Mouse (Mus musculus): ENCODE results near the gene Sh3bp5. TPM values are rescaled to one million over a fixed set of nuclear protein-coding genes. Genes with fewer than 3 reads are reported as not detected.
A peak's percentile ranks its signal among the peaks of the same experiment; 100 is the strongest.

Gene Sh3bp5
- polyA plus RNA-seq, 1 experiment from 2014 or later, result 38.4 TPM

- TF ChIP-seq EP300 (IDR thresholded peaks at IDR 0.05) (no peak), CTCF (IDR thresholded peaks at IDR 0.05) (no peak)
- H3K27me3 ChIP-seq (replicated peaks; ENCODE audit: insufficient read depth, low read length), result peaks cover 43% of the 10 kb centered on the region
- H3K9me3 ChIP-seq (ENCODE audit: low read length), result no peaks in the 10 kb centered on the region
- ATAC-seq, result no peak
- H3K4me2 ChIP-seq (replicated peaks; ENCODE audit: low read depth, low read length), result no peak overlapping the region
- no peak for DNase-seq (ENCODE audit: low spot score)
- H3K9ac ChIP-seq (replicated peaks; ENCODE audit: low read depth), result no peak overlapping the region
- H3K4me1 ChIP-seq (ENCODE audit: insufficient read depth, low read depth, low read length), result peaks cover 22% of the 10 kb centered on the region
- H3K36me3 ChIP-seq (ENCODE audit: insufficient read depth, low read length), result no peaks in the 10 kb centered on the region
- no peak overlapping the region for H3K4me3 ChIP-seq (ENCODE audit: low read depth, low read length)
- no peak overlapping the region for H3K27ac ChIP-seq (ENCODE audit: low read length)
- WGBS, result 72% methylated on average over 3 of the region's 3 CpGs
These were observed 19.5 kb downstream of the Sh3bp5 start for GRCm38 (mm10) chr14:31416411-31416810.

DNA sequence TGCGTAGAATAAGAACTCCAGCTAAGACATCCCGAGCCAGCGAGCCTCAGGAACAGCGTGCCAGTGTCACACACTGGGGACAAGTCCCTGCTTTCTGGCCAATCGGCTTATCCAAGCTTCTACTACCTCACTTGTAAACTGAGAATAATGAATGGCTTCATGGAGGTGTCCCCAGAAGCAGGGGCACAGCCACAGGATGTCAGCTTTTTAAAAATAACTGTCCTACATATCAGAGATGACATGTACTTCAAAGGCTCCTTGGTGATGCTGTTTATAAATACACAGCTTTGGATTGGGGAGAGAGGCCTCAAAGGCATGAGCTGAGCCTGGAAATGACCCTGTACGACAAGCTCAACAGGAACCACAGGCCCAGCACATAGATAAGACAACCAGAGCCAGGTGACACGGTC is 20.9 kb downstream of the Sh3bp5 start:
- ATAC-seq (no peak), DNase-seq (ENCODE audit: low spot score) (peak; percentile 46)
- H3K4me3 ChIP-seq (ENCODE audit: low read depth, low read length), result no peak overlapping the region
- H3K4me2 ChIP-seq (replicated peaks; ENCODE audit: low read depth, low read length), result no peak overlapping the region
- no peak overlapping the region for H3K9ac ChIP-seq (replicated peaks; ENCODE audit: low read depth)
- 34% methylated on average over 7 of the region's 7 CpGs for WGBS
- H3K4me1 ChIP-seq (ENCODE audit: insufficient read depth, low read depth, low read length), result peaks cover 19% of the 10 kb centered on the region
- H3K36me3 ChIP-seq (ENCODE audit: insufficient read depth, low read length), result no peaks in the 10 kb centered on the region
- H3K27ac ChIP-seq (ENCODE audit: low read length), result no peak overlapping the region
- peaks cover 44% of the 10 kb centered on the region for H3K27me3 ChIP-seq (replicated peaks; ENCODE audit: insufficient read depth, low read length)
- no peak for TF ChIP-seq EP300 (IDR thresholded peaks at IDR 0.05)
- no peak for TF ChIP-seq CTCF (IDR thresholded peaks at IDR 0.05)
- H3K9me3 ChIP-seq (ENCODE audit: low read length), result no peaks in the 10 kb centered on the region

DNA sequence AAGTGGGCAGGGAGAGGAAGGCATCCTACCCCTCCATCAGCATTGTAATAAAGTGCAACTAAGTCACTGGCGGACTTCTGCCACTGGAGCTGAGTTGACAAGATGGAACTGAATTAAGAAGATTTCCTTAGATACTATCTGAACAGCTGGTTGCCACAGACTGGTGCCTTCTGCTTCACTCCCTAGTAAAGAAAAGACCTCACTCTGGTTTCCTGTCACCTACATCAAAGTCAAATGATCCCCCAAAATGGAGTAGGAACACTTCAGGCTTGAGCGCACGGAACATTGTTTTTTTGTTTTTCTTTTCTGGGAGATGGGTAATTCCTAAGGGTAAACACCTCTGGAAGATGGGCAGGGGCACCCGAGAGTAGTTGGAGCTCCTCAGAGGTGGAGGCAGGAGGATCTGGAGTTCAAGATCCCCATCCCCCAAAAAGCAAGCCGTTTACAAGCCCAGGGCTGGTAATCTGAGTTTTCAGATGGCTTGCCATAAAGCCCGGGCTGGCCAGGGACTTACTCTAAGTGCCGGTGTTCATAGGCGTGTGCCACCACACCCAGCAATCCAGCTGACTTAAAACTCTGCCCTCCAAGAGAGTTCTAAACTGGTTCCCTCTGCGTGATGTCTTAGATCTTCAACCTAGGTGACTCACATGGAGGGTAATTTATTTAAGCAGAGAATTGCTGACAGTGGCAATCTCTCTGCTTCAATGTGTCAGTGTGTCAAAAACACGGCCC is 21.5 kb downstream of the Sh3bp5 start:
- Histone ChIP-seq H3K4me2 (replicated peaks; ENCODE audit: low read depth, low read length) (no peak overlapping the region), H3K27ac (ENCODE audit: low read length) (peak overlapping the region; percentile 47; the same call in 1 of the 2 replicates)
- no peak for ATAC-seq

DNA sequence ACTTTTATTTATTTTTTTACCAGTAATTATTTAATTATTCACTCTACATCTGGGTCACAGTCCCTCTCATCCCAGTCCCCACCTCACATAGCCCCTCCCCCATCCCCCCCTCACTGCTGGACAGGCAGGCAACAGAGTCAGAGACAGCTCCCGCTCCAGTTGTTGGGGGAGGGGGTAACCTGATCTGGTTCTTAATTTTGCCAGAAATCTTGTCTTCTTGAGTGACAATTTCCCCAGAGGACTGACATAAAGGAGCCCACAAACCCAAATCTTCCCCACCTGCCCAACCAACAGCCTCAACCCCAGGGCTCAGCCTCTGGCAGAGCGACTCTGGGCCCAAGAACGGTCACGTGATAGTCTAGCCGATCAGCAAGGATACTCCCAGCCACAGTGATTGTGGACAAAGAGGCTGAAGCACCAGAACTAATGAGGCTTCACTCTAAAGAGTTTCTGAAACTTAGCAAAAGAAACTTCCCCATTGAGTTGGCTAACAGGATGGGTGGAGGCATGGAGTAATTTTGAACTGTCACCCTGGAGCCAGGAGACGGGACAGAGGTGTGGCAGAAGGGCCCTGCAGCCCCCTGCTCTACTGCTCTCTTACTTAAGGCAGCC is 22.3 kb downstream of the Sh3bp5 start:
- Histone ChIP-seq H3K4me3 (ENCODE audit: low read depth, low read length) (no peak overlapping the region), H3K9me3 (ENCODE audit: low read length) (no peaks in the 10 kb centered on the region), H3K27ac (ENCODE audit: low read length) (peak overlapping the region; percentile 47), H3K27me3 (replicated peaks; ENCODE audit: insufficient read depth, low read length) (peaks cover 38% of the 10 kb centered on the region), H3K4me1 (ENCODE audit: insufficient read depth, low read depth, low read length) (peaks cover 25% of the 10 kb centered on the region), H3K36me3 (ENCODE audit: insufficient read depth, low read length) (no peaks in the 10 kb centered on the region), H3K4me2 (replicated peaks; ENCODE audit: low read depth, low read length) (no peak overlapping the region), H3K9ac (replicated peaks; ENCODE audit: low read depth) (no peak overlapping the region)
- WGBS, result 59% methylated on average over 6 of the region's 6 CpGs
- ATAC-seq (peak; percentile 5; the same call in 1 of the 2 replicates), DNase-seq (ENCODE audit: low spot score) (peak; percentile 52)
- TF ChIP-seq EP300 (IDR thresholded peaks at IDR 0.05) (no peak), CTCF (IDR thresholded peaks at IDR 0.05) (no peak)

More for the DNA sequence above, 21.5 kb downstream of the Sh3bp5 start:
- no peak for TF ChIP-seq EP300 (IDR thresholded peaks at IDR 0.05)
- TF ChIP-seq CTCF (IDR thresholded peaks at IDR 0.05), result no peak
- Histone ChIP-seq H3K9ac (replicated peaks; ENCODE audit: low read depth) (no peak overlapping the region), H3K9me3 (ENCODE audit: low read length) (no peaks in the 10 kb centered on the region), H3K4me3 (ENCODE audit: low read depth, low read length) (no peak overlapping the region), H3K27me3 (replicated peaks; ENCODE audit: insufficient read depth, low read length) (peaks cover 39% of the 10 kb centered on the region), H3K4me1 (ENCODE audit: insufficient read depth, low read depth, low read length) (peaks cover 21% of the 10 kb centered on the region), H3K36me3 (ENCODE audit: insufficient read depth, low read length) (no peaks in the 10 kb centered on the region)
- no peak for DNase-seq (ENCODE audit: low spot score)
- 53% methylated on average over 10 of the region's 10 CpGs for WGBS

- no peak overlapping the region for H3K4me3 ChIP-seq (ENCODE audit: low read depth, low read length)
- DNase-seq (ENCODE audit: low spot score) (peak; percentile 49), ATAC-seq (peak; percentile 33)
- H3K36me3 ChIP-seq (ENCODE audit: insufficient read depth, low read length), result no peaks in the 10 kb centered on the region
- peaks cover 33% of the 10 kb centered on the region for H3K4me1 ChIP-seq (ENCODE audit: insufficient read depth, low read depth, low read length)
- H3K9ac ChIP-seq (replicated peaks; ENCODE audit: low read depth), result no peak overlapping the region
- no peak overlapping the region for H3K4me2 ChIP-seq (replicated peaks; ENCODE audit: low read depth, low read length)
- 45% methylated on average over 10 of the region's 10 CpGs for WGBS
- H3K27me3 ChIP-seq (replicated peaks; ENCODE audit: insufficient read depth, low read length), result peaks cover 46% of the 10 kb centered on the region
- H3K9me3 ChIP-seq (ENCODE audit: low read length), result no peaks in the 10 kb centered on the region
- peak overlapping the region; percentile 29; the same call in 1 of the 2 replicates for H3K27ac ChIP-seq (ENCODE audit: low read length)
- TF ChIP-seq EP300 (IDR thresholded peaks at IDR 0.05) (0 out of 2 replicates have a peak, but pooled peaks have one; percentile 33), CTCF (IDR thresholded peaks at IDR 0.05) (no peak)
These were observed 23.2 kb downstream of the Sh3bp5 start for GRCm38 (mm10) chr14:31412651-31413056.

DNA sequence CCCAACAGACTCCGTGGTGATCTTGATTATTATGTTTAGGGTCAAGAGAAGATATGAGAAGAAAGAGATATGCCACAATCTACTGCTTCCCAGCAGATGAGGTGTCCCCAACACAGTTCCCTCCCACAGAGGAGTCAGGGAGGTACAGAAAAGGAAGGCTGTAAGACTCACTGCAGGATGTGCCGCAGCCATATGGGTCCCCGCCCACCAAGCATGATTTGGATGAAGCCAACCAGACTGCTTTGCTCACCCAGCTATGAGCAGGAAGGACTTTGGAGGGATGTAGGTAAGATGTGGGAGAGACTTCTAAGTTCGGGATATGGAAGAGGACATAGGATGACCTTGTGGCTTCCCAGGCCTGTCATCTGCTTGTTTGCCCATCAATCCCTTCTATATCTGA is 25.1 kb downstream of the Sh3bp5 start:
- TF ChIP-seq EP300 (IDR thresholded peaks at IDR 0.05) (no peak), CTCF (IDR thresholded peaks at IDR 0.05) (no peak)
- peaks cover 36% of the 10 kb centered on the region for H3K4me1 ChIP-seq (ENCODE audit: insufficient read depth, low read depth, low read length)

More for the DNA sequence above, 25.1 kb downstream of the Sh3bp5 start:
- Histone ChIP-seq H3K36me3 (ENCODE audit: insufficient read depth, low read length) (no peaks in the 10 kb centered on the region), H3K27ac (ENCODE audit: low read length) (no peak overlapping the region), H3K9ac (replicated peaks; ENCODE audit: low read depth) (no peak overlapping the region), H3K4me3 (ENCODE audit: low read depth, low read length) (no peak overlapping the region), H3K27me3 (replicated peaks; ENCODE audit: insufficient read depth, low read length) (peaks cover 55% of the 10 kb centered on the region), H3K4me2 (replicated peaks; ENCODE audit: low read depth, low read length) (no peak overlapping the region), H3K9me3 (ENCODE audit: low read length) (no peaks in the 10 kb centered on the region)
- no peak for DNase-seq (ENCODE audit: low spot score)
- no peak for ATAC-seq
- WGBS, result 70% methylated on average over 4 of the region's 4 CpGs
